Mouse (Mus musculus): ENCODE measurements around the gene Gga1. TPM values are rescaled to one million over a fixed set of nuclear protein-coding genes. Genes with fewer than 3 reads are reported as not detected.

Gga1 gene
- polyA plus RNA-seq, 1 experiment from 2014 or later, result 49.2 TPM

DNA sequence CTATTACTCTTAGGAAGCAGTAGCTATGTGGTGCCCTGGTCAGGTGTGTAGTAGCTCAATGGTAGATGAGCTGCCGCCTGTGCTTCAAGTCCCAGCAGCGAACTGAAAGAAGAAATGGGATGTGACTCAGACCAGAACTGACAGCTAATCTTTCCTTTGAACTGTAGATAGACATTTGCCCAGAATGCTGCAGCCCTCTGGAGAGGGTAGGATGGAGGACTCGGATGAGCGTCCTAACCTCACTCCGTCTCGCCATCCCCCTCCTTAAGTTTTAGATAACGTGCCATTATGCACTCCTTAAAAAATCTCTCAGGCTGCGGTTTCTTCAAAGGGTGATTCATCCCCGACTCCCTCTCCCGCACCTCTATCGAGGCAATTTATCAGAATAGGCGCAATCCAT lies 42.9 kb downstream of the Gga1 start:
- Histone ChIP-seq H3K9ac (replicated peaks) (no peak overlapping the region), H3K4me2 (replicated peaks) (no peak overlapping the region), H3K4me1 (replicated peaks) (peaks cover 23% of the 10 kb centered on the region), H3K27me3 (no peaks in the 10 kb centered on the region; the same call in 1 of the 2 replicates), H3K9me3 (no peaks in the 10 kb centered on the region), H3K27ac (no peak overlapping the region), H3K36me3 (peaks cover 22% of the 10 kb centered on the region), H3K4me3 (replicated peaks) (no peak overlapping the region)
- WGBS, result 82% methylated on average over 12 of the region's 12 CpGs
- ATAC-seq, result no peak

DNA sequence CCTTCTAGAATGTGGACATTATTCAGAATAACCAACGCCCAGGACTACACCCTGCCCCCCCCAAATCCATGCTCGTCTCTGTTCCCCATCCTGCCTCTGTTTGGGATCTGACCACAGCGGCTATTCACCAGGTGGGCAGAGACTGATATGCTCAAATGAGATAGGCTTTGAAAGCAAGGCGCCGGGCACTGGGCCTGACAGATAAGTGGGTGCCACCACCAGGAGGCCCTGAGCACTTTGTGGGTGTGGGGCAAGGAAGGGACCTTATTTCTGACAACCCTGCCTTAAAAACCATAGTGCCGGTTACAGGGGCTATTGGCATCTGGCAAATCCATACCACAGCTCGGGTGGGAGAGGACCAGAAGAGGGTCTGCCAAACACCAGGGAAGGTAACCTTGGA lies 45.7 kb downstream of the Gga1 start:
- peaks cover 14% of the 10 kb centered on the region for H3K27me3 ChIP-seq
- H3K27ac ChIP-seq, result no peak overlapping the region
- H3K4me2 ChIP-seq (replicated peaks), result no peak overlapping the region
- peaks cover 19% of the 10 kb centered on the region for H3K36me3 ChIP-seq
- H3K9me3 ChIP-seq, result no peaks in the 10 kb centered on the region
- no peak overlapping the region for H3K4me3 ChIP-seq (replicated peaks)
- WGBS, result 88% methylated on average over 7 of the region's 7 CpGs
- peaks cover 24% of the 10 kb centered on the region for H3K4me1 ChIP-seq (replicated peaks)
- H3K9ac ChIP-seq (replicated peaks), result no peak overlapping the region
- ATAC-seq, result no peak

DNA sequence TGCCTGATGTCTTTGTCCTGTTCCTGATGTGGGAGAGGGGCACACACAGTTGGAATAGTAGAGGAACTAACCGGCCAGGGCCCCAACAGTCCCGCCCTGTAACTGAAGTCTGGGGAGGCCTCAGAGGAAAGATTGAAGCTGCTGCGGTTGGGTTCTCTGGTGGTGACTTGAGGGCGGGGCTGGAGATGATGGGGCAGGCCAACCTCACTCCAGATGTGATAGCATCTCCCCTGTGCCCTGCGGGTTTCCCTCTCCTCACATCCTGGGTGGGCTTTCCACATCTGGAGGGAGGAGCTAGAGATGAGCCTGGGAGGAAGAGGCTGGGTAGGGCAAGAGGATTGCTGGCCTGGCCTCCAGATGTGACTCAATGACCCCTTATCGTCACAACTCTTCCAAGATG lies 46.6 kb downstream of the Gga1 start:
- WGBS, result 80% methylated on average over 6 of the region's 6 CpGs
- Histone ChIP-seq H3K4me1 (replicated peaks) (peaks cover 32% of the 10 kb centered on the region), H3K4me3 (replicated peaks) (no peak overlapping the region), H3K27me3 (peaks cover 17% of the 10 kb centered on the region), H3K9me3 (no peaks in the 10 kb centered on the region), H3K9ac (replicated peaks) (no peak overlapping the region; the same call in 1 of the 2 replicates), H3K27ac (no peak overlapping the region), H3K36me3 (peaks cover 13% of the 10 kb centered on the region), H3K4me2 (replicated peaks) (no peak overlapping the region)
- no peak for ATAC-seq

GRCm38 (mm10) chr15:78925129-78925528 lies 48.1 kb downstream of the Gga1 start:
- 40% methylated on average over 8 of the region's 8 CpGs for WGBS
- Histone ChIP-seq H3K36me3 (no peaks in the 10 kb centered on the region), H3K27ac (no peak overlapping the region), H3K4me2 (replicated peaks) (no peak overlapping the region), H3K4me3 (replicated peaks) (no peak overlapping the region), H3K9ac (replicated peaks) (no peak overlapping the region), H3K27me3 (peaks cover 17% of the 10 kb centered on the region), H3K9me3 (no peaks in the 10 kb centered on the region), H3K4me1 (replicated peaks) (peaks cover 32% of the 10 kb centered on the region)
- ATAC-seq, result no peak

GRCm38 (mm10) chr15:78926021-78926919 lies 49.3 kb downstream of the Gga1 start, which contains the start of gene Lgals1:
TSS of gene Lgals1 (plus strand) at chr15:78926725.
- Histone ChIP-seq H3K9ac (replicated peaks) (0 out of 2 replicates have a peak within 1 kb of the TSS, but pooled peaks have one; percentile 54), H3K27me3 (peaks cover 17% of the 10 kb centered on the region), H3K4me1 (replicated peaks) (peaks cover 32% of the 10 kb centered on the region), H3K27ac (peak within 1 kb of the TSS; percentile 17; the same call in 1 of the 2 replicates), H3K9me3 (no peaks in the 10 kb centered on the region), H3K36me3 (no peaks in the 10 kb centered on the region), H3K4me2 (replicated peaks) (peak within 1 kb of the TSS; percentile 59), H3K4me3 (replicated peaks) (peak within 1 kb of the TSS; percentile 27; the same call in 1 of the 2 replicates)
- peak; percentile 53 for ATAC-seq
- 7% methylated on average over 20 of the region's 20 CpGs for WGBS

- 24% methylated on average over 15 of the region's 15 CpGs for WGBS
- Histone ChIP-seq H3K27ac (no peak overlapping the region), H3K9ac (replicated peaks) (0 out of 2 replicates have a peak overlapping the region, but pooled peaks have one; percentile 54), H3K4me3 (replicated peaks) (peak overlapping the region; percentile 27; the same call in 1 of the 2 replicates), H3K4me2 (replicated peaks) (peak overlapping the region; percentile 59), H3K36me3 (no peaks in the 10 kb centered on the region), H3K9me3 (no peaks in the 10 kb centered on the region), H3K4me1 (replicated peaks) (peaks cover 32% of the 10 kb centered on the region), H3K27me3 (peaks cover 17% of the 10 kb centered on the region)
- ATAC-seq, result peak; percentile 5; the same call in 1 of the 2 replicates
Observed at GRCm38 (mm10) chr15:78927021-78927787, 50.2 kb downstream of the Gga1 start.

GRCm38 (mm10) chr15:78927788-78928457 lies 50.9 kb downstream of the Gga1 start:
- Histone ChIP-seq H3K36me3 (no peaks in the 10 kb centered on the region), H3K9ac (replicated peaks) (peak overlapping the region; percentile 54; the same call in 1 of the 2 replicates), H3K4me2 (replicated peaks) (peak overlapping the region; percentile 59), H3K27ac (no peak overlapping the region), H3K4me3 (replicated peaks) (peak overlapping the region; percentile 27), H3K27me3 (peaks cover 17% of the 10 kb centered on the region), H3K9me3 (no peaks in the 10 kb centered on the region), H3K4me1 (replicated peaks) (peaks cover 32% of the 10 kb centered on the region)
- ATAC-seq, result peak; percentile 49; the same call in 1 of the 2 replicates
- WGBS, result 1% methylated on average over 20 of the region's 35 CpGs

- Histone ChIP-seq H3K9ac (replicated peaks) (no peak overlapping the region), H3K4me2 (replicated peaks) (peak overlapping the region; percentile 59), H3K4me1 (replicated peaks) (peaks cover 32% of the 10 kb centered on the region), H3K27me3 (peaks cover 17% of the 10 kb centered on the region), H3K9me3 (no peaks in the 10 kb centered on the region), H3K27ac (no peak overlapping the region), H3K36me3 (no peaks in the 10 kb centered on the region), H3K4me3 (replicated peaks) (no peak overlapping the region)
- WGBS, result 50% methylated on average over 8 of the region's 8 CpGs
- ATAC-seq, result no peak
Observed at GRCm38 (mm10) chr15:78928539-78928938, 51.5 kb downstream of the Gga1 start.

DNA sequence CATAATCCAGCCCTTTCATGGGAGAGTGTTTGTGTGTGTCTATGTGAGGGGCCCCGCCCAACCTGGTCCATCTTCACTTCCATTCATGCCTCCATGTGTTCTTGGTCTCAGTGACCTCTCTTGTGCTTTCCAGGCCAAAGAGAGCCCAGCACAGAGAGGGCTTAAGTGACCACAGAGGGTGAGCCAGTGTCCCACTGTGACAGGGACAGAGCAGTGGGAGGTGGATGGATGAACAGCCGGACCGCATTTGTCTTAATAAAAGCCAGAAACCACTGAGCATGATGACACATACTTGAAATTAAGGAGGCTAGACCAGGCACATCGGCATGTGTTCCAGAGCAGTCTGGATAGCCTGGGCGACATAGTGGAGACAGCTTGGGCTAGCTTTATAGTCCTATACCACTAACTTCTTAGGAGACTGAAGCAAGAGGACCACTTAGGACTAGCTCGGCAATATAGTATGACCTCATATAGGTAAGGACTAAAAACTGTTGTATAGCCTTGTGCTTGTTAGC lies 53.3 kb downstream of the Gga1 start:
- H3K36me3 ChIP-seq, result no peaks in the 10 kb centered on the region
- H3K9ac ChIP-seq (replicated peaks), result no peak overlapping the region
- no peaks in the 10 kb centered on the region for H3K9me3 ChIP-seq
- peaks cover 32% of the 10 kb centered on the region for H3K4me1 ChIP-seq (replicated peaks)
- H3K4me2 ChIP-seq (replicated peaks), result no peak overlapping the region
- H3K4me3 ChIP-seq (replicated peaks), result no peak overlapping the region
- 93% methylated on average over 6 of the region's 6 CpGs for WGBS
- H3K27ac ChIP-seq, result no peak overlapping the region
- peaks cover 17% of the 10 kb centered on the region for H3K27me3 ChIP-seq
- no peak for ATAC-seq

DNA sequence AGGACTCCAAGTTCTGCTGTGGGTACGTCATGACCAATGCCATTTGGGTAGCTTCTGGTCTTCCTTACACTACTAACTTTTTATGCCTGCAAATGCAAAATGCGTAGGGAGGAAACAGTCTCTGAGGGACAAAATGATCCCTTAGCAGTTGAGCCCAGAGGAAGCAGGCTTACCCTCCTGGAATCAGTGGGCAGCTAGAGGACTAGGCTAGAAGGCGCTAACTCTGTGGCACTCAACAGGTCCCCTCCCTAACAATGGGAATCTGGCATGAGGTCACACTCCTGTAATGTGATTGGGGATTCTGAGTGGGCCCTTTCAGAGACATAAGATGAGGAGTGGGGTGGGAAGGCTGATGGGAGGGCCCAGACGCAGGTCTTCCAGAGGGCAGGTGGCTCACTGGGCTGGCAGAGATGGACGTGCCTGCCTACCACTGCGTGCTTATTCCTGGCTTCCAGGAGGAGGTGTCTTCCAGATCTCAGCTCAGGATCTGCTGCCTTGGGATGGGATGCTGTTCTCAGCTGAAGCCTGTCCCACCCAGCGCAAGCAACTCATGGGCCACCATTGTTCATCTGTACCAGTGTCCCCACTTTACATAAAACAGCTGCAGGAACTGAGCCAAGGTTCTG lies 53.9 kb downstream of the Gga1 start:
- ATAC-seq, result no peak
- 91% methylated on average over 7 of the region's 7 CpGs for WGBS
- H3K9me3 ChIP-seq, result no peaks in the 10 kb centered on the region
- no peak overlapping the region for H3K9ac ChIP-seq (replicated peaks)
- H3K4me3 ChIP-seq (replicated peaks), result no peak overlapping the region
- no peaks in the 10 kb centered on the region for H3K36me3 ChIP-seq
- H3K4me1 ChIP-seq (replicated peaks), result peaks cover 34% of the 10 kb centered on the region
- peaks cover 15% of the 10 kb centered on the region for H3K27me3 ChIP-seq
- H3K4me2 ChIP-seq (replicated peaks), result no peak overlapping the region
- H3K27ac ChIP-seq, result no peak overlapping the region

DNA sequence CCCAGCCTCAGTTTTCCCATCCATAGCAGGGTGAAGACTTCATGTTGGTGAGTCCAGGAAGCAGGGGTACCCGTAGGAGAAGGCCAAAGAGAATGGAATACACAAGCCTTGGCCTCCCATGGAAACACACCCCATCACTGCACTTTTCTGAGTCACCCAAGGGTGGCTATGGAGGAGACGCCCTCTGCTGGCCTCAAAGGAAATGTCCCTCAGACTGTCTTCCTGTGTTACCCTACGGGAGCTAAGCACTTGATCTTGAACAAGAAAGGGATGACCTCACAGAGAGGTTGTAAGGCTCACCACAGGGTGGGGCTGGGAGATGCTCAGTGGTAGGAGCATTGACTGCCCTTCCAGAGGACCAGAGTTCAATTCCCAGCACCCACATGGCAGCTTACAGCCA lies 54.6 kb downstream of the Gga1 start:
- Histone ChIP-seq H3K9ac (replicated peaks) (no peak overlapping the region), H3K4me3 (replicated peaks) (no peak overlapping the region), H3K27ac (no peak overlapping the region), H3K4me1 (replicated peaks) (peaks cover 34% of the 10 kb centered on the region), H3K9me3 (no peaks in the 10 kb centered on the region), H3K27me3 (peaks cover 12% of the 10 kb centered on the region), H3K36me3 (no peaks in the 10 kb centered on the region), H3K4me2 (replicated peaks) (no peak overlapping the region)
- no peak for ATAC-seq
- 21% methylated on average over 3 of the region's 3 CpGs for WGBS
